Mouse (Mus musculus) lung, embryonic 16.5 days (tissue): ENCODE results near the gene Cplx1. TPM values are rescaled to one million over a fixed set of nuclear protein-coding genes. Genes with fewer than 3 reads are reported as not detected.

Experiments
- ATAC-seq: fragments of 200-750 bp; cut with Nextera tagmentation; 2 replicates; pipeline ENCODE4 v1.8.0; 2017; ENCODE audit warnings: low read depth, mild to moderate bottlenecking, moderate library complexity
- H3K27ac ChIP-seq: fragments of 300-500 bp; sonication (generic); 2 replicates; pipeline ENCODE4 v1.5.1; 2014; ENCODE audit warnings: mild to moderate bottlenecking, control low read depth, low read length
- H3K27me3 ChIP-seq: fragments of 300-500 bp; sonication (generic); 2 replicates; pipeline ENCODE4 v1.6.1; 2014; ENCODE audit warnings: low read depth, low read length, mixed read lengths; ENCODE audit not compliant: control insufficient read depth, insufficient read depth
- H3K36me3 ChIP-seq: fragments of 300-500 bp; sonication (generic); 2 replicates; pipeline ENCODE4 v1.6.1; 2014; ENCODE audit warnings: low read length; ENCODE audit not compliant: control insufficient read depth, insufficient read depth
- H3K4me1 ChIP-seq: fragments of 300-500 bp; sonication (generic); replicated peaks from 2 replicates; pipeline ENCODE4 v1.6.1; 2014; ENCODE audit warnings: low read length, mixed read lengths; ENCODE audit not compliant: control insufficient read depth, insufficient read depth
- H3K4me2 ChIP-seq: fragments of 300-500 bp; sonication (generic); 2 replicates; pipeline ENCODE4 v1.6.1; 2014; ENCODE audit warnings: low read depth, low read length, control low read depth
- H3K4me3 ChIP-seq: fragments of 300-500 bp; sonication (generic); 2 replicates; pipeline ENCODE4 v1.5.1; 2014; ENCODE audit warnings: mild to moderate bottlenecking, low read length, control low read depth
- H3K9ac ChIP-seq: fragments of 300-500 bp; sonication (generic); 2 replicates; pipeline ENCODE4 v1.6.1; 2014; ENCODE audit warnings: low read length, control low read depth
- H3K9me3 ChIP-seq: fragments of 300-500 bp; sonication (generic); 2 replicates; pipeline ENCODE4 v1.6.1; 2016; ENCODE audit warnings: low read length; ENCODE audit not compliant: control insufficient read depth
- WGBS: fragments of 180-500 bp; shearing (Covaris S2); extraction: QIAGEN DNeasy Blood & Tissue Kit; methylation state at CpG from one replicate; pipeline ENCODE4 v1.1.7; 2014; 5-methylcytosine and 5-hydroxymethylcytosine counted together
- polyA plus RNA-seq: library from polyadenylated mRNA; unstranded; fragments of >200 nt; fragmentation: Nextera tagmentation; extraction: Ambion mirVana; gene quantifications from 2 replicates; pipeline ENCODE4 v1.2.1, GENCODE M21; 2015

Cplx1 gene
- 0.95 and 1.3 TPM in 2 replicates for polyA plus RNA-seq

- Histone ChIP-seq H3K4me2 (peak within 1 kb of the TSS; percentile 42), H3K36me3 (no peaks in the 10 kb centered on the region), H3K9ac (no peak within 1 kb of the TSS), H3K4me3 (peak within 1 kb of the TSS; percentile 23; the same call in 1 of the 2 replicates), H3K27ac (no peak within 1 kb of the TSS), H3K27me3 (peaks cover 20% of the 10 kb centered on the region), H3K4me1 (no peaks in the 10 kb centered on the region; the same call in 1 of the 2 replicates), H3K9me3 (no peaks in the 10 kb centered on the region)
- ATAC-seq, result no peak; the same call in 1 of the 2 replicates
- WGBS, result 2% methylated on average over 48 of the region's 56 CpGs
Measured at GRCm38 (mm10) chr5:108549489-108550206, at the start of gene Cplx1. Gene Cplx1, minus strand, starts transcription at chr5:108550024.

GRCm38 (mm10) chr5:108581361-108581891, 31.6 kb upstream of the Cplx1 start:
- Histone ChIP-seq H3K27ac (no peak overlapping the region), H3K4me1 (no peaks in the 10 kb centered on the region), H3K4me3 (no peak overlapping the region), H3K27me3 (no peaks in the 10 kb centered on the region), H3K9ac (no peak overlapping the region), H3K4me2 (no peak overlapping the region), H3K9me3 (no peaks in the 10 kb centered on the region), H3K36me3 (peaks cover 36% of the 10 kb centered on the region)
- no peak for ATAC-seq
- 81% methylated on average over 3 of the region's 3 CpGs for WGBS

- Histone ChIP-seq H3K27ac (no peak overlapping the region), H3K9me3 (no peaks in the 10 kb centered on the region), H3K4me1 (no peaks in the 10 kb centered on the region), H3K9ac (no peak overlapping the region), H3K36me3 (peaks cover 48% of the 10 kb centered on the region), H3K27me3 (no peaks in the 10 kb centered on the region), H3K4me2 (no peak overlapping the region), H3K4me3 (no peak overlapping the region)
- WGBS, result 90% methylated on average over 6 of the region's 6 CpGs
- ATAC-seq, result no peak
Measured at GRCm38 (mm10) chr5:108573054-108573453, 23.2 kb upstream of the Cplx1 start.

- Histone ChIP-seq H3K4me1 (no peaks in the 10 kb centered on the region), H3K36me3 (peaks cover 50% of the 10 kb centered on the region), H3K27me3 (no peaks in the 10 kb centered on the region), H3K9ac (no peak overlapping the region), H3K4me3 (no peak overlapping the region), H3K27ac (no peak overlapping the region), H3K4me2 (no peak overlapping the region), H3K9me3 (no peaks in the 10 kb centered on the region)
- WGBS, result 77% methylated on average over 1 of the region's 1 CpGs
- ATAC-seq, result no peak
Measured at GRCm38 (mm10) chr5:108570991-108571390, 21.2 kb upstream of the Cplx1 start.

- no peaks in the 10 kb centered on the region for H3K27me3 ChIP-seq
- H3K4me1 ChIP-seq, result no peaks in the 10 kb centered on the region
- no peak overlapping the region for H3K27ac ChIP-seq
- no peak overlapping the region for H3K4me3 ChIP-seq
- H3K4me2 ChIP-seq, result no peak overlapping the region
- H3K9me3 ChIP-seq, result no peaks in the 10 kb centered on the region
- H3K9ac ChIP-seq, result no peak overlapping the region
- 0 out of 2 replicates have a peak, but pooled peaks have one; percentile 20 for ATAC-seq
- H3K36me3 ChIP-seq, result peaks cover 36% of the 10 kb centered on the region
- WGBS, result 75% methylated on average over 2 of the region's 2 CpGs
Measured at GRCm38 (mm10) chr5:108567104-108567503, 17.3 kb upstream of the Cplx1 start.

GRCm38 (mm10) chr5:108566523-108566922, 16.7 kb upstream of the Cplx1 start:
- WGBS, result 82% methylated on average over 4 of the region's 4 CpGs
- H3K27ac ChIP-seq, result no peak overlapping the region
- peaks cover 36% of the 10 kb centered on the region for H3K36me3 ChIP-seq
- ATAC-seq, result no peak
- H3K4me2 ChIP-seq, result no peak overlapping the region
- no peak overlapping the region for H3K9ac ChIP-seq
- H3K4me1 ChIP-seq, result no peaks in the 10 kb centered on the region
- H3K9me3 ChIP-seq, result no peaks in the 10 kb centered on the region
- no peaks in the 10 kb centered on the region for H3K27me3 ChIP-seq
- H3K4me3 ChIP-seq, result no peak overlapping the region

GRCm38 (mm10) chr5:108565381-108565780, 15.6 kb upstream of the Cplx1 start:
- Histone ChIP-seq H3K9ac (no peak overlapping the region), H3K27me3 (no peaks in the 10 kb centered on the region), H3K27ac (no peak overlapping the region), H3K4me1 (no peaks in the 10 kb centered on the region), H3K4me3 (no peak overlapping the region), H3K36me3 (peaks cover 27% of the 10 kb centered on the region), H3K9me3 (no peaks in the 10 kb centered on the region), H3K4me2 (no peak overlapping the region)
- WGBS, result 86% methylated on average over 2 of the region's 2 CpGs
- ATAC-seq, result no peak

GRCm38 (mm10) chr5:108564346-108564745, 14.5 kb upstream of the Cplx1 start:
- no peaks in the 10 kb centered on the region for H3K9me3 ChIP-seq
- ATAC-seq, result no peak
- no peak overlapping the region for H3K4me2 ChIP-seq
- H3K4me1 ChIP-seq, result no peaks in the 10 kb centered on the region
- no peaks in the 10 kb centered on the region for H3K27me3 ChIP-seq
- WGBS, result 75% methylated on average over 3 of the region's 3 CpGs
- peaks cover 18% of the 10 kb centered on the region for H3K36me3 ChIP-seq
- no peak overlapping the region for H3K4me3 ChIP-seq
- no peak overlapping the region for H3K9ac ChIP-seq
- H3K27ac ChIP-seq, result no peak overlapping the region

- Histone ChIP-seq H3K27ac (no peak overlapping the region), H3K4me1 (no peaks in the 10 kb centered on the region), H3K9me3 (no peaks in the 10 kb centered on the region), H3K36me3 (peaks cover under 1% of the 10 kb centered on the region; the same call in 1 of the 2 replicates), H3K27me3 (no peaks in the 10 kb centered on the region), H3K9ac (no peak overlapping the region), H3K4me3 (no peak overlapping the region), H3K4me2 (no peak overlapping the region)
- 60% methylated on average over 2 of the region's 2 CpGs for WGBS
- no peak for ATAC-seq
Measured at GRCm38 (mm10) chr5:108562483-108562882, 12.7 kb upstream of the Cplx1 start.
